Comparison of ENCODE assay signal across 29 mouse cellular contexts in the genomic region with DNA sequence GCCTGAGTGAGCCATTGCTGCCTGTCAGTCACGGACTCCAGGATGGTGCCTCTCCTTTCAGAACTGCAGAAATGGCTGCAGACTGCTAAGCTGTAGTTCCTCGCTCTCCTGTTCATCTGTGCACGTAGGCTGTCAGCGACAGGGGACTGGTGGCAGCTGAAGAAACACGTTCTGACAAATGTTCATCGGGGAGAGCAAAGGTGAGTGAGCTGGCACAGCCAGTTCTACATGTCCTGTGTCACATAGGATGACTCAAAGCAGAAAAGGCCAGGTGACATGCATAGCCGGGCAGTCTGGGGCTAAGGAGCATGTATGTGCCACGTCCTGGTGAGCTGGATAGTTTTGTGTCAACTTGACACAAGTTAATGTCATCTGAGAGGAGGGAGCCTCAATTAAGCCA. TPM values are rescaled to one million over a fixed set of nuclear protein-coding genes. Genes with fewer than 3 reads are reported as not detected.
"Had no signal": no experiment of that assay in that cellular context is flagged by ENCODE, and none has a peak within 500 bp of the region (broad histone marks: within the 10 kb centered on the region; RNA-seq: fewer than 3 reads in every experiment).

No protein-coding gene starts in this region.

- H3K4me3 ChIP-seq: liver, embryonic 13.5 days; liver, embryonic 15.5 days; lung, embryonic 15.5 days; midbrain, embryonic 10.5 days; midbrain, embryonic 12.5 days; myocyte; neural tube, embryonic 13.5 days; neural tube, embryonic 15.5 days; stomach, embryonic 15.5 days had no signal

- H3K27ac ChIP-seq: liver, embryonic 13.5 days; liver, embryonic 15.5 days; lung, embryonic 15.5 days; midbrain, embryonic 10.5 days; midbrain, embryonic 12.5 days; neural tube, embryonic 13.5 days; neural tube, embryonic 15.5 days; stomach, embryonic 15.5 days; stomach, postnatal 0 days had no signal

- DNase-seq: liver, embryonic 13.5 days; liver, postnatal 0 days; lung, adult 2 months; lung, postnatal 14 days; lung, postnatal 36 days; midbrain, embryonic 14.5 days; retina, postnatal 1 day; right cerebral cortex, adult 18-20 months; right cerebral cortex, postnatal 25 days; right cerebral cortex, postnatal 4 days; spleen, adult 18-20 months; thymus, adult 2 months; thymus, postnatal 25 days; thymus, postnatal 4 days had no signal

RNA-seq across cellular contexts. Expression of a gene that starts 50.4 kb away (rescaled TPM):
- total RNA-seq: megakaryocyte, adult 5-6 weeks; megakaryocyte-erythroid progenitor cell, adult 5-6 weeks had no signal
- polyA plus RNA-seq: liver, postnatal 0 days; lung, postnatal 0 days; midbrain, embryonic 10.5 days; midbrain, embryonic 14.5 days; myocyte; neural tube, embryonic 11.5 days; small intestine, adult 2 months; stomach, embryonic 15.5 days; testis, adult 2 months had no signal
